Mouse (Mus musculus) CH12.LX (cell line): ENCODE measurements around the gene Adamts5. TPM values are rescaled to one million over a fixed set of nuclear protein-coding genes. Genes with fewer than 3 reads are reported as not detected.

Source experiments
- DNase-seq: peaks from one replicate; pipeline ENCODE4 v3.0.0-alpha.2; 2013; ENCODE audit errors: extremely low read depth
- H3K27ac ChIP-seq: 2 replicates; pipeline ENCODE4 v1.5.1; 2012; ENCODE audit warnings: low read depth, mild to moderate bottlenecking, control low read depth, moderate library complexity; ENCODE audit not compliant: insufficient read depth
- H3K27me3 ChIP-seq: replicated peaks from 2 replicates; pipeline ENCODE3; 2012; ENCODE audit warnings: inconsistent platforms
- H3K36me3 ChIP-seq, 2 experiments: replicated peaks in 1 of 2; 2 replicates each; pipeline versions ENCODE3 to v1.6.1; 2012; ENCODE audit warnings: inconsistent platforms in 1 of 2, low read length in 1 of 2, mild to moderate bottlenecking in 1 of 2, mixed read lengths in 1 of 2, moderate library complexity in 1 of 2; ENCODE audit not compliant: control insufficient read depth in 1 of 2, insufficient read depth in 1 of 2
- H3K4me1 ChIP-seq, 2 experiments: 2 replicates each; pipeline ENCODE4 v1.6.1; 2012; ENCODE audit warnings: inconsistent platforms in 1 of 2, moderate library complexity in 1 of 2; ENCODE audit not compliant: insufficient read depth in 2 of 2, control insufficient read depth in 1 of 2
- H3K4me2 ChIP-seq: 2 replicates; pipeline ENCODE4 v1.6.1; 2012; ENCODE audit warnings: low read depth, mild to moderate bottlenecking, control low read depth; ENCODE audit not compliant: poor library complexity, insufficient read depth, severe bottlenecking
- H3K4me3 ChIP-seq, 3 experiments: fragments of 150-350 bp in 1 of 3; sonication (generic) in 1 of 3; replicated peaks in 1 of 3; 2 replicates each; pipeline versions ENCODE3 to v1.5.1; 2011 to 2012; ENCODE audit warnings: low read depth in 2 of 3, low read length in 2 of 3, mild to moderate bottlenecking in 2 of 3, moderate library complexity in 2 of 3, control low read depth in 1 of 3, improper control_type of control experiment in 1 of 3, inconsistent platforms in 1 of 3, mixed read lengths in 1 of 3; ENCODE audit not compliant: poor library complexity in 1 of 3
- H3K79me2 ChIP-seq: replicated peaks from 2 replicates; pipeline ENCODE4 v1.6.1; 2012; ENCODE audit warnings: mild to moderate bottlenecking, moderate library complexity; ENCODE audit not compliant: control insufficient read depth, poor library complexity, insufficient read depth, severe bottlenecking; ENCODE audit errors: extremely low read depth
- H3K9ac ChIP-seq: 2 replicates; pipeline ENCODE4 v1.6.1; 2012; ENCODE audit warnings: low read depth, mild to moderate bottlenecking, control low read depth, moderate library complexity; ENCODE audit not compliant: insufficient read depth
- H3K9me3 ChIP-seq: replicated peaks from 2 replicates; pipeline ENCODE3; 2012; ENCODE audit warnings: low read length, inconsistent platforms, mixed read lengths
- BHLHE40 ChIP-seq: IDR thresholded peaks from 2 replicates; pipeline ENCODE4 v1.6.1; 2011; ENCODE audit warnings: mild to moderate bottlenecking, low read depth, low read length, improper control_type of control experiment
- E2F4 ChIP-seq: IDR thresholded peaks from 2 replicates; pipeline ENCODE4 v1.6.1; 2011; ENCODE audit warnings: low read depth, low read length, improper control_type of control experiment; ENCODE audit not compliant: insufficient replicate concordance
- ETS1 ChIP-seq: conservative IDR thresholded peaks from 2 replicates; pipeline ENCODE4 v1.6.1; 2012; ENCODE audit warnings: low read depth, mild to moderate bottlenecking, inconsistent platforms, low read length, improper control_type of control experiment, moderate library complexity
- GABPA ChIP-seq: IDR thresholded peaks from 2 replicates; pipeline ENCODE4 v1.6.1; 2012; ENCODE audit warnings: low read depth, low read length, improper control_type of control experiment, inconsistent platforms; ENCODE audit not compliant: insufficient replicate concordance
- HCFC1 ChIP-seq: IDR thresholded peaks from 2 replicates; pipeline ENCODE4 v1.6.1; 2012; ENCODE audit warnings: low read depth, mild to moderate bottlenecking, inconsistent platforms, low read length, improper control_type of control experiment
- MAFK ChIP-seq: IDR thresholded peaks from 2 replicates; pipeline ENCODE4 v1.6.1; 2011; ENCODE audit warnings: low read length, improper control_type of control experiment; ENCODE audit not compliant: insufficient replicate concordance
- MAZ ChIP-seq: IDR thresholded peaks from 2 replicates; pipeline ENCODE4 v1.6.1; 2012; ENCODE audit warnings: low read depth, mild to moderate bottlenecking, inconsistent platforms, low read length, improper control_type of control experiment, moderate library complexity
- MEF2A ChIP-seq: IDR thresholded peaks from 2 replicates; pipeline ENCODE4 v1.6.1; 2014; ENCODE audit warnings: low read depth, mild to moderate bottlenecking, inconsistent platforms, low read length, improper control_type of control experiment, borderline replicate concordance
- NELFE ChIP-seq: IDR thresholded peaks from 2 replicates; pipeline ENCODE4 v1.6.1; 2011; ENCODE audit warnings: low read depth, low read length, improper control_type of control experiment
- POLR2A ChIP-seq: IDR thresholded peaks from 2 replicates; pipeline ENCODE4 v1.6.1; 2011; ENCODE audit warnings: low read depth, mild to moderate bottlenecking, improper control_type of control experiment, low read length
- RAD21 ChIP-seq: IDR thresholded peaks from 2 replicates; pipeline ENCODE4 v1.6.1; 2011; ENCODE audit warnings: low read depth, mild to moderate bottlenecking, low read length, improper control_type of control experiment, moderate library complexity
- TCF12 ChIP-seq: IDR thresholded peaks from 2 replicates; pipeline ENCODE4 v1.6.1; 2014; ENCODE audit warnings: low read depth, mild to moderate bottlenecking, inconsistent platforms, low read length, improper control_type of control experiment
- UBTF ChIP-seq: IDR thresholded peaks from 2 replicates; pipeline ENCODE4 v1.6.1; 2012; ENCODE audit warnings: low read depth, mild to moderate bottlenecking, inconsistent platforms, low read length, improper control_type of control experiment, moderate library complexity
- ZC3H11A ChIP-seq: IDR thresholded peaks from 2 replicates; pipeline ENCODE4 v1.6.1; 2012; ENCODE audit warnings: low read depth, mild to moderate bottlenecking, inconsistent platforms, low read length, improper control_type of control experiment
- ZNF384 ChIP-seq: IDR thresholded peaks from 2 replicates; pipeline ENCODE4 v1.6.1; 2012; ENCODE audit warnings: low read depth, low read length, improper control_type of control experiment, inconsistent platforms
- dilution Hi-C: fragments of 300-500 bp; cut with MboI; formaldehyde crosslinking; loops from 2 replicates; pipeline ENCODE4 v1.14.3; 2020; ENCODE audit warnings: low sequenced_read_pairs; ENCODE audit not compliant: extremely low pct_unique_long_range_greater_than_20kb, extremely low pct_ligation_motif_present
- in situ Hi-C: fragments of 300-500 bp; cut with MboI; formaldehyde crosslinking; loops from 3 replicates; pipeline ENCODE4 v1.14.3; 2019; ENCODE audit warnings: low sequenced_read_pairs, low pct_ligation_motif_present, low pct_unique_long_range_greater_than_20kb, mixed read lengths
- polyA plus RNA-seq: library from polyadenylated mRNA; unstranded; fragments of >175 nt; gene quantifications from 2 replicates; pipeline ENCODE4 v1.2.1, GENCODE M21; 2012; ENCODE audit warnings: low read depth; ENCODE audit not compliant: insufficient read length
- total RNA-seq, 2 experiments: library from RNA; depleted of rRNA; stranded (reverse); fragments of 300-350 nt in 1 of 2; fragments of >200 nt in 1 of 2; gene quantifications; 2 replicates each; pipeline ENCODE4 v1.2.3; 2012 to 2014

Gene Adamts5
- total and polyA plus RNA-seq, 3 experiments = not detected

GRCm38 (mm10) chr16:85889778-85890177, 11.8 kb downstream of the Adamts5 start:
- no peak overlapping the region for H3K9ac ChIP-seq
- no peaks in the 10 kb centered on the region for H3K79me2 ChIP-seq
- in situ Hi-C loops = no loop called here
- TF ChIP-seq HCFC1 (no peak), NELFE (no peak)
- no peak overlapping the region for H3K4me3 ChIP-seq
- no peaks in the 10 kb centered on the region for H3K27me3 ChIP-seq
- H3K4me2 ChIP-seq = no peak overlapping the region
- no peak for DNase-seq
- H3K36me3 ChIP-seq = no peaks in the 10 kb centered on the region
- no peaks in the 10 kb centered on the region for H3K4me1 ChIP-seq
- H3K9me3 ChIP-seq = no peaks in the 10 kb centered on the region
- no peak overlapping the region for H3K27ac ChIP-seq
- dilution Hi-C loops = no loop called here

DNA sequence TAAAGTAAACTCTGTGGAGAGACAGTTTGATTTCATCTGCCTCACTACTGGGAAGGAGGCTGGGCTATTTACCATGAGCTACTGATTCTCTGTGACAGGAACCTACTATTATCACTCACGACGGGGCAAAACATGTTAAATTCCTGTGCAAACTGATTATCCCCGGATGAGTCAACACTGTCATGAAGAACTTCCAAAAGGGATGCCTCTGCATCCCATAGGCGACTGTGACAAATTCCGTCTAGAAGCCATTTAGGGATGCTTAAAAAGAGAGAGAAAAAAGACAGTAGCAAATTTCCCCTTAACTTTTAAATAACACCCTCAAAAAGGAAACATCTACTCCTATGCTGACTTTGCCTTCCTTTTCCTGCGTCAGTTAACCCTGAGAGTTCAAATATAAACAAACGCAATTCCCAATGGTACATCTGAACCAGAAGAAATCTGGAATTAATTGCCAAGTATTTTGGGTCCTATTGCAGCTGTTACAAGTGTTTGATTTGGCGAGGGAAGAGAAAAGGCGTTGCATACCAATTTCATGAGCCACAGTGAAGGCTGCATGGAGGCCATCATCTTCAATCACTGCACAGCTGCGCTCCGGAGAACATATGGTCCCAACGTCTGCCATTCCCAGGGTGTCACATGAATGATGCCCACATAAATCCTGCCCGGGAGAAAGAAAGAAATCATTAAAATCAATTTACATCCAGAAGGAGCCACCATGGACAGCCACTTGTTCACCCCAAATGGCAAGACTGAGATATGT, 14.2 kb downstream of the Adamts5 start:
- no peaks in the 10 kb centered on the region for H3K4me1 ChIP-seq
- H3K4me2 ChIP-seq = no peak overlapping the region
- H3K27ac ChIP-seq = no peak overlapping the region
- H3K27me3 ChIP-seq = no peaks in the 10 kb centered on the region
- H3K4me3 ChIP-seq = no peak overlapping the region
- no peaks in the 10 kb centered on the region for H3K9me3 ChIP-seq
- no peak overlapping the region for H3K9ac ChIP-seq
- in situ Hi-C loops = no loop called here
- H3K36me3 ChIP-seq = no peaks in the 10 kb centered on the region
- no peak for DNase-seq
- no peaks in the 10 kb centered on the region for H3K79me2 ChIP-seq
- dilution Hi-C loops = no loop called here
- no peak for TF ChIP-seq ZC3H11A
- TF ChIP-seq TCF12 = no peak
- no peak for TF ChIP-seq BHLHE40
- TF ChIP-seq MEF2A = no peak
- TF ChIP-seq ETS1 = no peak
- TF ChIP-seq UBTF = no peak
- no peak for TF ChIP-seq GABPA
- TF ChIP-seq MAZ = no peak
- no peak for TF ChIP-seq POLR2A
- no peak for TF ChIP-seq E2F4
- TF ChIP-seq MAFK = no peak
- no peak for TF ChIP-seq RAD21
- no peak for TF ChIP-seq ZNF384
